Mouse (Mus musculus) ovary, postnatal 36 days (tissue): ENCODE data around the gene Cd244a.

Experiments used
- DNase-seq: peaks from one replicate; pipeline ENCODE4 v3.0.0; 2022; ENCODE audit warnings: low spot score, mixed read lengths

Cd244a gene

DNA sequence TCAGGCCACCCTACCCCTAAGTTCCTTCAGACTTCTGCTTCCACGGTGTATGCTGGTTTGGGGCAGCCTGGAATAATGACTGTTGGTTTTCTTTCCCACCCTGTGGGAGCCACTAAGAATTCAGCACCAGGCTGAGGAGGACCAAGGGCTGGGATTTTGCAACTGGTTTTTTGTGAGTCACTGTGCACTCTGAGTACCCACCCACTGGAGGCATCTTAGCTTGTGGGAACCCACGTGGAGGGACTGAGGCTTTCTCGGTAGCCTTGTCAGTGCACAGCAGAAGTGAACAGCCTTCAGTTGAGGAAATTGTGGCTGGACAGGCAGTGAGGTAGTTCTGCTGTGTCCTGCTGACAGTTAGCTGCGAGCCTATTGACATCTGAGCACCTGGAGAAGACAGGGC, at the start of gene Cd244a:
Gene Cd244a (plus strand): TSS at position 296 of the 400 bp plus-strand sequence.
- no peak for DNase-seq

- DNase-seq, result no peak
Observed at GRCm38 (mm10) chr1:171513234-171513633, 45.8 kb upstream of the Cd244a start.

- DNase-seq, result no peak
Observed at GRCm38 (mm10) chr1:171513760-171514159, 45.2 kb upstream of the Cd244a start.

DNA sequence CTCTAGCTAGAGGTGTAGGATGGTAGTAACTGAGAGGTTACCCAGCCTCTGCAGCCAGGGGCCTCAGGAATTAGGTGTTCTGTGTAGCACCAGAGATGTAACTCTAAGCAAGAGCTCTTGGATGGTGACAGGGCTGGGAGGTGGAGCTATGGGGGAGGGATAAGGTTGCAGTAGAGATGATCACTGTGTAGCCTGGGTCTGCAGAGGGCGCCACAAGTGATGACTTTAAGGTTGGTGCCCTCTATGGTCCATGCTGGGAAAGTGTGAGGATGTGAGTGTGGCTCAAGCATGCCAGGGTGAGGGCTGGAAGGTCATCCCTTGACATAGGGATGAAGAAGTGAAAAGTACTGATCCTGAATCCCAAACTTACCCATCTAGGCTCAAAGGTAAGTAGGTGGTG, 44.0 kb upstream of the Cd244a start:
- no peak for DNase-seq

GRCm38 (mm10) chr1:171515557-171515956, 43.4 kb upstream of the Cd244a start:
- no peak for DNase-seq

- no peak for DNase-seq
Observed at GRCm38 (mm10) chr1:171531367-171531766, 27.6 kb upstream of the Cd244a start.

- DNase-seq, result no peak
Observed at GRCm38 (mm10) chr1:171532830-171533229, 26.2 kb upstream of the Cd244a start.

- DNase-seq, result no peak
Observed at GRCm38 (mm10) chr1:171534557-171534956, 24.4 kb upstream of the Cd244a start.

GRCm38 (mm10) chr1:171535194-171535593, 23.8 kb upstream of the Cd244a start, which contains the start of gene Itln1:
TSS of gene Itln1 (minus strand) at chr1:171535294.
- DNase-seq, result no peak

DNA sequence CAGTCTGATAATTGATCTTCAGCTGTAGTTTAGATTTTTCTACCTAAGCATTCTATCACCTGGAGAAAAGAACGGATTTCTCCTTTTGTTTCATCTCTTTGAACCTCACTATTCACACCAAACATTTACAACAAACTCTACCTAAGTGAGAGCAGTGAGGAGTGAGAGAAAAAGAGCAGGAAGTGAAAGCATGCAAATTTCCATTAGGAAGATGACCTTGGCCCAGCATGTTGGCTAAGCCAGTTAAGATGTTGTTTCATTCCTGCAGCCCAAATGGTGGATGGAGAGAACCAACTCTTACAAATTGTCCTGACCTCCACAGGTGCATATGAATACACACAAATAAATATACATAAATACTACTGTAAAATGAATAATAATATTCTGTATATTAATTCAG, 18.3 kb upstream of the Cd244a start:
- DNase-seq, result no peak

GRCm38 (mm10) chr1:171551326-171551725, 7.7 kb upstream of the Cd244a start:
- DNase-seq, result no peak

- DNase-seq, result no peak
Observed at GRCm38 (mm10) chr1:171552230-171552629, 6.8 kb upstream of the Cd244a start.

- DNase-seq, result no peak
Observed at GRCm38 (mm10) chr1:171553359-171554341, 5.3 kb upstream of the Cd244a start.

DNA sequence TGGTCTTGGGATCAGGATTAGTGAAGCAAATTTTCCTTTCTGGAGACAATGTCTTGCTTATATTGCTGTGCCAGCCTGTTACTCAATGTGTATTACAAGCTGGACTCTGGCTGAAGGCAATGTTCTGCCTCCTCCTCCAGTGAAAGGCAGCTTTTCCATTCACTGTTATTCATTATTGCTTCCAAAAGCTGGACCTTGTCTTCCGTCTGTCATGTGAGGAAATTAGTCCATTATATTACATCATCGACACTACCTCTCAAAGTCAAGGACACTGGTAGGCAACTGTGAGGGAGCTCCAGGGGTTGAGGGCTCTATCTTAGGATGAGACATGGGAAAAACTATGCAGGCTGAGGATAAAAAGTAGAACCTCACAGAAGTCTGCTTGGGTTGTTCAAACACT, 2.6 kb upstream of the Cd244a start:
- DNase-seq, result no peak

GRCm38 (mm10) chr1:171558407-171558806, 586 bp upstream of the Cd244a start:
- no peak for DNase-seq

GRCm38 (mm10) chr1:171560262-171560661, 1.3 kb downstream of the Cd244a start:
- no peak for DNase-seq

DNA sequence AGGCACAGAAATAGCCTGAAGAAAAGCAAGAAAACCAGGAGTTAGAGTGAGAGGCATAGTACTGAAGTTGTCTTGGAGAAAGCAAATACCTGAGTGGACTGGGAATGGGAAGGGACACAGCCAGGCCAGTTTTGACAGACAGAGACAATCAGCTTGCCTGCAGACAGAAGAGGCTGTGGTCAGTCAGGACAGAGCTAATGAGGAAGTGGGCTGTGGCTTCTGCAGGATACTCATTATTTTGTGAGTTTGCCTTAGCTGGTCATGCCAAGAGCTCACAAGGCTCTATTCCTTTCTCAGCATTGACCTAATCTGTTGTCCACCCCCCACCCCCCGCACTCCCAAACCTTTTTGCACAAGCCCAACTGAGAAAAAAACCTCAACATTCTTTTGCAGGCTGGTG, 2.2 kb downstream of the Cd244a start:
- DNase-seq, result no peak

DNA sequence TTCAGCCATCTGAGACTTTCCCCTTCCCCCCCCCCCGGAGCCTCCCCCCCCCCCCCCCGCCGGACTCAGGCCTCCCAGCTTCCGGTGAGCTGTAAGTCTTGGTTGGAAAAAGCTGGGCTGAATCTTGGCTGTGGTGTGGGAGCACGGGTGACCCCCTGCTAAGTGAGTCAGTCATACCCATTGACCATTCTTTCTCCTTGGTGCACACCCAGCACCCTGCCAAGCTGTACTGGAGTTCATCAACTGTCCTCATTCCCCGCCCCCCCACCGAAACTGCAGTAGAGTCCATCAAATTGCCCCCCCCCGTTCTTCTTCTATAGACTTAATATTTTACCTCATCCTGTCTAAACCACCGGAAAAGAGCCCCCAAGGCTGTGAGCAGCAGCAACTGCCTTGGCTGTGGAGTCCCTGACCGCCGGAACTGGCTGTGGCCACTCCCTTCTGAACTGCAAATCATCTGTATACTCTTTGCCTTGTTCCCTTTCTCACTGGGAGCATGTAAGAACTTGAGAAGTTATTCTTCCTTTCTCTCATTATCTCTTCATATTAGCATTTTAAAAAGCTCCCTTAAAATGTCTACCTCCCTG, 2.7 kb downstream of the Cd244a start:
- no peak for DNase-seq

GRCm38 (mm10) chr1:171563042-171563441, 4.0 kb downstream of the Cd244a start:
- no peak for DNase-seq

GRCm38 (mm10) chr1:171564247-171564646, 5.3 kb downstream of the Cd244a start:
- peak; percentile 9 for DNase-seq

- no peak for DNase-seq
Observed at GRCm38 (mm10) chr1:171565888-171566287, 6.9 kb downstream of the Cd244a start.

DNA sequence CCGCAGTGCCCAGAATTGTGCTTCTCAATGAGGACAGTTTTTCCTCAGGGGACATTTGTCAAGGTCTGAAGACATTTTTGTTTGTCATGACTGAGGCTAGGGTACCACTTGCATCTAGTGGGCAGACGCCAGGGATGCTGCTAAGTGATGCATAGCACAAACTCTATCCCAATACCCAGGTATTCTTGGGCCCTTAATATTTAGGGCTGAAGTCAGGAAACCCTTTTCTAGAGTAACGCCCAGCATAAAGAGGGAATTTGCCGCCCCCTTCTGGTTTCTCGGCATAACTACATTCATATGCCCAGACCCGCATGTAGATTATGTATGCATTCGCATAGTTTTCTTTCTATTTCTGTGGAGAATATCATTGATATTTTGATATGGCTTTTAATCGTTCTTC, 7.8 kb downstream of the Cd244a start:
- DNase-seq, result peak; percentile 31

- no peak for DNase-seq
Observed at GRCm38 (mm10) chr1:171568436-171568835, 9.4 kb downstream of the Cd244a start.
